Mouse (Mus musculus): ENCODE data around the gene Gm5737. TPM values are rescaled to one million over a fixed set of nuclear protein-coding genes. Genes with fewer than 3 reads are reported as not detected.
A peak's percentile ranks its signal among the peaks of the same experiment; 100 is the strongest.

Gene Gm5737
- total and polyA plus RNA-seq, 2 experiments from 2014 or later: not detected

DNA sequence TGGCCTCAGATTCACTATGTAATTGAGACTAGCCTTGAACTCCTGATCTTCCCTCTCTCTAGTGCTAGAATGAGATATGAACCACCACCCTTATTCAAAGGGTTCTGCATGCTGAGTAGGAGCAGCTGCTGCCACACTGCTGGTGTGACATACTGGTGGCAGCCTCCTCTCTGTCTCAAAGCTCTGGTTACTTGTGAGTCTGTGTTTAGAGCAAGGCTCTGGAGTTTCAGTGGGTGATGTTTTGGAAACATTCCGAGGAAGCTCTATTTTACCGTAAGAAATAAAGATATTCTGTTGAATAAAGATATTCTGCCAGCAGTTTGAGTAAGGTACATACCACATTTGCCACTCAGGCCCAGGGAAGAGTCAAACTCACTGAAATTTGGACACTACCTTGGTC lies 8.9 kb upstream of the Gm5737 start:
- no peaks in the 10 kb centered on the region for H3K9me3 ChIP-seq (ENCODE audit: low read length)
- WGBS: 97% methylated on average over 2 of the region's 2 CpGs
- no peak overlapping the region for H3K9ac ChIP-seq (replicated peaks; ENCODE audit: low read length, poor library complexity, severe bottlenecking)
- no peaks in the 10 kb centered on the region for H3K4me1 ChIP-seq (ENCODE audit: insufficient read depth, low read length)
- no peak overlapping the region for H3K4me3 ChIP-seq (ENCODE audit: low read depth, low read length)
- no peaks in the 10 kb centered on the region for H3K36me3 ChIP-seq (ENCODE audit: insufficient read depth, low read length)
- ATAC-seq (ENCODE audit: low FRiP score): no peak
- H3K27ac ChIP-seq (ENCODE audit: low read depth, low read length): no peak overlapping the region
- no peak for TF ChIP-seq CTCF (IDR thresholded peaks at IDR 0.05)
- H3K27me3 ChIP-seq (ENCODE audit: insufficient read depth, low read length): no peaks in the 10 kb centered on the region
- H3K4me2 ChIP-seq (ENCODE audit: low read depth, low read length, poor library complexity, severe bottlenecking): no peak overlapping the region
- no peak for DNase-seq (ENCODE audit: low spot score)

DNA sequence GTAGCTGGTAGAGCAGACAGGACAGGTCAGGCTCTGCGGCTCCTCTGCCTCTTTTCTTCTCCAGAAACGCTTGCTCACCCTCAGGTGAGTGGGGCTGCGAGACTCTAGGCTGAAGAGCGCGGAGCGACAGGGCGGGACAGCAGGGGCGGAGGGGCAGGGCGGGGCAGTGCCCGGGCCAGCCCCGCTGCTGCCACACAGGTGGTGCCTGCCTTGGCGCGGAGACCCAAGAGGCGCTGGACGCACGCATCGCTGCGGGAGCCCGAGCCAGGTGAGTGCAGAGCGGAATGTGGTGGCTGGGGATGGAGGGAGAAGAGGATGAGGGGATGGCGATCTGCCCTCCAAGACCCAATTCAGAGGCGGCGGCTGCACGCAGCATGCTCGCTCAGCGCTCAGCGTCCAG lies 2.5 kb upstream of the Gm5737 start:
- no peak overlapping the region for H3K27ac ChIP-seq (ENCODE audit: low read depth, low read length)
- 4% methylated on average over 15 of the region's 27 CpGs for WGBS
- peak overlapping the region; percentile 83 for H3K4me2 ChIP-seq (ENCODE audit: low read depth, low read length, poor library complexity, severe bottlenecking)
- TF ChIP-seq CTCF (IDR thresholded peaks at IDR 0.05): no peak
- H3K27me3 ChIP-seq (ENCODE audit: insufficient read depth, low read length): no peaks in the 10 kb centered on the region
- H3K9ac ChIP-seq (replicated peaks; ENCODE audit: low read length, poor library complexity, severe bottlenecking): peak overlapping the region; percentile 56
- ATAC-seq (ENCODE audit: low FRiP score) (no peak), DNase-seq (ENCODE audit: low spot score) (no peak)
- H3K4me3 ChIP-seq (ENCODE audit: low read depth, low read length): peak overlapping the region; percentile 41
- no peaks in the 10 kb centered on the region for H3K9me3 ChIP-seq (ENCODE audit: low read length)
- H3K4me1 ChIP-seq (ENCODE audit: insufficient read depth, low read length): no peaks in the 10 kb centered on the region
- H3K36me3 ChIP-seq (ENCODE audit: insufficient read depth, low read length): no peaks in the 10 kb centered on the region

DNA sequence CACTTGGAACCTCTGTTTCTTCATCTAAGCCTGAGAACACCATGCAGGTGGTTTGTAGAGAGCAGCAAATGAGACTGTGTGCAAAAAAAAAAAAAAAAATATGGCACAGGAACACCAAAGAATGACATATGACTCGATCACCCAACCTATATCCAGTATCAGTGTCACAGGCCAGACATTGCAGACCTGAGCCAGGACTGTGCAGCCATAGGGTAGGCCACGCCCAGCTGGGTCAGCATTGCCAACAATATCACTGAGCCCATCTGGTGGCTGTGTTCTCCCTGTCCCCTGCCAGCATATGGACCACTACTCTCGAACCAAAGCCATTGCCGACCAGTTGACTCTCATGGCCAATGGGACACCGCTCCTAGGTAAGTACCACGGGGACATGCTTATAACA lies 5.4 kb downstream of the Gm5737 start:
- H3K4me2 ChIP-seq (ENCODE audit: low read depth, low read length, poor library complexity, severe bottlenecking): no peak overlapping the region
- H3K4me1 ChIP-seq (ENCODE audit: insufficient read depth, low read length): no peaks in the 10 kb centered on the region
- DNase-seq (ENCODE audit: low spot score): no peak
- no peaks in the 10 kb centered on the region for H3K27me3 ChIP-seq (ENCODE audit: insufficient read depth, low read length)
- no peak overlapping the region for H3K9ac ChIP-seq (replicated peaks; ENCODE audit: low read length, poor library complexity, severe bottlenecking)
- TF ChIP-seq CTCF (IDR thresholded peaks at IDR 0.05): no peak
- H3K4me3 ChIP-seq (ENCODE audit: low read depth, low read length): no peak overlapping the region
- no peaks in the 10 kb centered on the region for H3K36me3 ChIP-seq (ENCODE audit: insufficient read depth, low read length)
- no peak for ATAC-seq (ENCODE audit: low FRiP score)
- no peak overlapping the region; the same call in 1 of the 2 replicates for H3K27ac ChIP-seq (ENCODE audit: low read depth, low read length)
- 90% methylated on average over 6 of the region's 6 CpGs for WGBS
- H3K9me3 ChIP-seq (ENCODE audit: low read length): no peaks in the 10 kb centered on the region

DNA sequence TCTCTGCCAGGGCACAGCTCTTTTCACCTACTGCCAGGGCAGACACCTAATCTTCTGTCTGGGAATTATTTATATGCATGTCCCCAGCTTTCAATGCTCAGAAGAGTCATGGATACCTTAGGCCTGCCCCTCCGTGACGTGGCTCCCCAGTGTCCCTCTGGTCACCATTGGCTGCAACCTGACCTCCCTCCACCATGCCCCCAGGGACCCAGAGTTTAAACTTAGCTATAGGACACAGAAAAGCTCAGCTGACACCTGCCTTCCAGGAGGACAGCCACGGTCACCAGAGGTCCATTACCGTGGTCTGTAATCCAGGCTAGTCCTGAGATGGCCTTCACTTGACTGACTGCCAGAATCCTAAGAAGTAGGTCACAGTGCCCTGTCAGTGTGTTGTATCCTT lies 7.2 kb downstream of the Gm5737 start:
- Histone ChIP-seq H3K4me3 (ENCODE audit: low read depth, low read length) (no peak overlapping the region), H3K36me3 (ENCODE audit: insufficient read depth, low read length) (no peaks in the 10 kb centered on the region), H3K27ac (ENCODE audit: low read depth, low read length) (no peak overlapping the region), H3K9me3 (ENCODE audit: low read length) (no peaks in the 10 kb centered on the region), H3K4me1 (ENCODE audit: insufficient read depth, low read length) (no peaks in the 10 kb centered on the region), H3K4me2 (ENCODE audit: low read depth, low read length, poor library complexity, severe bottlenecking) (no peak overlapping the region), H3K9ac (replicated peaks; ENCODE audit: low read length, poor library complexity, severe bottlenecking) (no peak overlapping the region), H3K27me3 (ENCODE audit: insufficient read depth, low read length) (no peaks in the 10 kb centered on the region)
- DNase-seq (ENCODE audit: low spot score) (no peak), ATAC-seq (ENCODE audit: low FRiP score) (no peak)
- no peak for TF ChIP-seq CTCF (IDR thresholded peaks at IDR 0.05)
- WGBS: 89% methylated on average over 4 of the region's 4 CpGs

DNA sequence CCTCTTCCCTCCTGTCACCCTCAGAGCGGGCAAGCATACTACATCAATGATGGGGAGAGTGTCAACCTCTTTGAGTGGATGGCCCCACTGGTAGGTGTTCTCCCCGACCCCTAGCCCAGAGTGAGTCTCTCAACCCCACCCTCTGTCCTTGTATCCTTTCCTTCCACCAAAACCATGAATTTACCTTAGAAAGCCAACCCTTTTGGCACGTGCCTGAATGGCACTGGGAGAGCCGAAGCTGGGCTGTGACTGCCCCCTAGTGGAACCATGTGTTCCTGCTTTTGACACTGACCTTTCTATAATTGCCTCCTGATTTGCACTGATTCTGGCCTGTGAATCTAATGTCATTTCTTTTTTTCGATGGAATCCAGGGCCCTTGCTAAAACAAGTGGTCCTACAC lies 11.1 kb downstream of the Gm5737 start:
- TF ChIP-seq CTCF (IDR thresholded peaks at IDR 0.05): peak; percentile 95
- Histone ChIP-seq H3K9me3 (ENCODE audit: low read length) (no peaks in the 10 kb centered on the region), H3K27ac (ENCODE audit: low read depth, low read length) (no peak overlapping the region), H3K4me1 (ENCODE audit: insufficient read depth, low read length) (no peaks in the 10 kb centered on the region), H3K9ac (replicated peaks; ENCODE audit: low read length, poor library complexity, severe bottlenecking) (no peak overlapping the region), H3K4me2 (ENCODE audit: low read depth, low read length, poor library complexity, severe bottlenecking) (no peak overlapping the region), H3K4me3 (ENCODE audit: low read depth, low read length) (no peak overlapping the region), H3K27me3 (ENCODE audit: insufficient read depth, low read length) (no peaks in the 10 kb centered on the region), H3K36me3 (ENCODE audit: insufficient read depth, low read length) (no peaks in the 10 kb centered on the region)
- 30% methylated on average over 5 of the region's 5 CpGs for WGBS
- DNase-seq (ENCODE audit: low spot score) (peak; percentile 85), ATAC-seq (ENCODE audit: low FRiP score) (peak; percentile 31; the same call in 1 of the 2 replicates)

DNA sequence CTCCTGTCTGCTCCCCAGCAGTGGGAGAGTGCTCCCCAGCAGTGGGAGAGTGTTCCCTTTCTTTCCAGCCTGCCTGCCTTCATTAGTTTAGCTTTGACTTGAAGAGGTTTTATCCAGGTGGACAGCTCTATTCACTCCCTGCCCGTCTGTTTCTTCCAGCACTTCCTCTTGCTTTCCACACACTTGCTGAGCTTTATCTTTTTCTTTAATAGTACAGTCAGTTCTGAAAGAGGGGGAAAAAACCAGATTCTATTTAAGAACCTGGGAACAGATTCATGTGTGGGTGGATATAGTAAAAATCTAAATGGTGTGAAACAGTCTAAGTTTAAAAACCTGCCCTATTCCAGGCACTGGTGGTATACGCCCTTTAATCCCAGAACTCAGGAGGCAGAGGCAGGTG lies 12.9 kb downstream of the Gm5737 start:
- no peak for DNase-seq (ENCODE audit: low spot score)
- H3K27me3 ChIP-seq (ENCODE audit: insufficient read depth, low read length): no peaks in the 10 kb centered on the region
- H3K27ac ChIP-seq (ENCODE audit: low read depth, low read length): no peak overlapping the region
- no peaks in the 10 kb centered on the region for H3K36me3 ChIP-seq (ENCODE audit: insufficient read depth, low read length)
- no peak overlapping the region for H3K4me2 ChIP-seq (ENCODE audit: low read depth, low read length, poor library complexity, severe bottlenecking)
- H3K4me3 ChIP-seq (ENCODE audit: low read depth, low read length): no peak overlapping the region
- no peak for TF ChIP-seq CTCF (IDR thresholded peaks at IDR 0.05)
- H3K9me3 ChIP-seq (ENCODE audit: low read length): no peaks in the 10 kb centered on the region
- no peak for ATAC-seq (ENCODE audit: low FRiP score)
- no peak overlapping the region for H3K9ac ChIP-seq (replicated peaks; ENCODE audit: low read length, poor library complexity, severe bottlenecking)
- peaks cover 3% of the 10 kb centered on the region; the same call in 1 of the 2 replicates for H3K4me1 ChIP-seq (ENCODE audit: insufficient read depth, low read length)
- WGBS: 54% methylated on average over 2 of the region's 2 CpGs
